Mouse (Mus musculus): ENCODE measurements around the gene Swap70. TPM values are rescaled to one million over a fixed set of nuclear protein-coding genes. Genes with fewer than 3 reads are reported as not detected.

The Swap70 gene
- polyA plus RNA-seq, 1 experiment from 2014 or later, result 9.6 TPM

DNA sequence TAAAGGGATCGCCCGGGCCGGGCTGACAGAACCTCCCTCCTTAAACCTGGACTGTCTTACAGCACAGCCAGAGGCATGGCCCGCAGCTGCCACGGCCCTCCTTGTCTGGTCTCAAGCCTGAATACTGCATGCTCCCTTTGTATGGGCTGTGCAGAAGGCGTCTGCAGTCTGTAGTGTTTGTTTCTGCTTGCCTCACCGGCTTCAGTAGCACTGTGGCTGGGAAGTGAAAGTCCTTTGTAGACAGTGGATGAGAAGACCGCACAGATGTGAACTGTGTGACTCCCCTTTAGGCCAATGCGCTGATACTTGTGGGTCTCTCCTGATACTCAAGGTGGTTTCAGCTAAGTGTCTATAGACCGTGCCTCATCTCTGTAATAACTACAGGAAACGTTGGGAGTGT lies 61.3 kb downstream of the Swap70 start:
- no peak for ATAC-seq (replicated peaks)
- Histone ChIP-seq H3K27me3 (replicated peaks) (no peaks in the 10 kb centered on the region), H3K36me3 (replicated peaks) (no peaks in the 10 kb centered on the region), H3K4me2 (no peak overlapping the region), H3K9ac (no peak overlapping the region), H3K27ac (no peak overlapping the region), H3K4me1 (no peaks in the 10 kb centered on the region), H3K9me3 (no peaks in the 10 kb centered on the region), H3K4me3 (no peak overlapping the region)
- WGBS, result 81% methylated on average over 11 of the region's 11 CpGs

GRCm38 (mm10) chr7:110283484-110284275 lies 62.2 kb downstream of the Swap70 start:
- Histone ChIP-seq H3K9ac (no peak overlapping the region), H3K27ac (no peak overlapping the region), H3K9me3 (no peaks in the 10 kb centered on the region), H3K4me2 (no peak overlapping the region), H3K27me3 (replicated peaks) (no peaks in the 10 kb centered on the region), H3K4me3 (no peak overlapping the region), H3K4me1 (no peaks in the 10 kb centered on the region), H3K36me3 (replicated peaks) (no peaks in the 10 kb centered on the region)
- WGBS, result 93% methylated on average over 6 of the region's 6 CpGs
- ATAC-seq (replicated peaks), result no peak

GRCm38 (mm10) chr7:110285076-110285848 lies 63.8 kb downstream of the Swap70 start:
- Histone ChIP-seq H3K27me3 (replicated peaks) (no peaks in the 10 kb centered on the region), H3K4me2 (no peak overlapping the region), H3K27ac (no peak overlapping the region), H3K36me3 (replicated peaks) (no peaks in the 10 kb centered on the region), H3K4me1 (no peaks in the 10 kb centered on the region), H3K4me3 (no peak overlapping the region), H3K9me3 (no peaks in the 10 kb centered on the region), H3K9ac (no peak overlapping the region)
- WGBS, result 92% methylated on average over 12 of the region's 12 CpGs
- no peak for ATAC-seq (replicated peaks)

- Histone ChIP-seq H3K9me3 (no peaks in the 10 kb centered on the region), H3K4me3 (no peak overlapping the region), H3K27ac (no peak overlapping the region), H3K9ac (no peak overlapping the region), H3K36me3 (replicated peaks) (no peaks in the 10 kb centered on the region), H3K27me3 (replicated peaks) (no peaks in the 10 kb centered on the region), H3K4me2 (no peak overlapping the region), H3K4me1 (no peaks in the 10 kb centered on the region)
- WGBS, result 71% methylated on average over 3 of the region's 3 CpGs
- ATAC-seq (replicated peaks), result no peak
Observed at GRCm38 (mm10) chr7:110285849-110286151, 64.3 kb downstream of the Swap70 start.

- H3K4me1 ChIP-seq, result no peaks in the 10 kb centered on the region
- no peaks in the 10 kb centered on the region for H3K9me3 ChIP-seq
- H3K4me3 ChIP-seq, result no peak overlapping the region
- no peak overlapping the region for H3K27ac ChIP-seq
- H3K27me3 ChIP-seq (replicated peaks), result no peaks in the 10 kb centered on the region
- ATAC-seq (replicated peaks), result no peak
- 83% methylated on average over 8 of the region's 8 CpGs for WGBS
- H3K9ac ChIP-seq, result no peak overlapping the region
- H3K36me3 ChIP-seq (replicated peaks), result no peaks in the 10 kb centered on the region
- H3K4me2 ChIP-seq, result no peak overlapping the region
Observed at GRCm38 (mm10) chr7:110286198-110286732, 64.8 kb downstream of the Swap70 start.

- H3K27ac ChIP-seq, result no peak overlapping the region
- H3K4me3 ChIP-seq, result no peak overlapping the region
- H3K4me2 ChIP-seq, result no peak overlapping the region
- ATAC-seq (replicated peaks), result peak; percentile 88
- no peaks in the 10 kb centered on the region for H3K27me3 ChIP-seq (replicated peaks)
- no peak overlapping the region for H3K9ac ChIP-seq
- 8% methylated on average over 12 of the region's 12 CpGs for WGBS
- H3K9me3 ChIP-seq, result no peaks in the 10 kb centered on the region
- H3K36me3 ChIP-seq (replicated peaks), result no peaks in the 10 kb centered on the region
- no peaks in the 10 kb centered on the region for H3K4me1 ChIP-seq
Observed at GRCm38 (mm10) chr7:110286838-110287475, 65.4 kb downstream of the Swap70 start.

DNA sequence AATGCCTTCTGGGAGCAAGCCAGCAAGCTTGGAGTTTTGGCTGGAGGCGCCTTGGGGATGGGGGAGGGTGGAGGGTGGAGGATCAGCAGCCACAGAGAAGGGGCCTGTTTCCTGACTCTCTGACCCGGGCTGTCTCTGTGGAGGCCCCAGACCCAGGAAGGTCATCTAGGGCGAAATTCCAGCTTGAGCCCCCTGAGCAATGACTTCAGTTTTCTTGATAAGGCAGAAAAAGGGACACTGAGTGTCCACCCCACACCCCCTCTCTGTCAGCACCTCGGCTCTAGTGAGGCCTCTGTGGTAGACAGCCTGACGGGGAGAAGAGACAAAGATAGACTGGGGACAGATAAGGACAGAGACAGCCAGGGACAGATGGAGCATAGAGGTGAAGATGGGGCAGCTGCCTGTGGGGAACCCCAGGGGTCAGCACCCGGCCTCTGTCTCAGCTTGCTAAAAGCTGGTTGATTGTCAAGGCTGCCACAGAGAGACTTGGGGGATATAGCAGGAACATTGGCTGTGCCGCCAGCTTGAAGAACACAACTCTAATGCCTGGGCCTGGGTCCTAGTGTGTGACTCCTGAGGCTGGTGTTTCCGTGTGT lies 66.1 kb downstream of the Swap70 start:
- Histone ChIP-seq H3K36me3 (replicated peaks) (no peaks in the 10 kb centered on the region), H3K9ac (no peak overlapping the region), H3K27ac (no peak overlapping the region), H3K9me3 (no peaks in the 10 kb centered on the region), H3K4me3 (no peak overlapping the region), H3K4me2 (no peak overlapping the region), H3K27me3 (replicated peaks) (no peaks in the 10 kb centered on the region), H3K4me1 (no peaks in the 10 kb centered on the region)
- ATAC-seq (replicated peaks), result no peak
- 70% methylated on average over 8 of the region's 8 CpGs for WGBS

GRCm38 (mm10) chr7:110288191-110288604 lies 66.7 kb downstream of the Swap70 start:
- Histone ChIP-seq H3K36me3 (replicated peaks) (no peaks in the 10 kb centered on the region), H3K4me3 (no peak overlapping the region), H3K4me1 (no peaks in the 10 kb centered on the region), H3K4me2 (no peak overlapping the region), H3K9me3 (no peaks in the 10 kb centered on the region), H3K27me3 (replicated peaks) (no peaks in the 10 kb centered on the region), H3K9ac (no peak overlapping the region), H3K27ac (no peak overlapping the region)
- 82% methylated on average over 4 of the region's 4 CpGs for WGBS
- no peak for ATAC-seq (replicated peaks)

DNA sequence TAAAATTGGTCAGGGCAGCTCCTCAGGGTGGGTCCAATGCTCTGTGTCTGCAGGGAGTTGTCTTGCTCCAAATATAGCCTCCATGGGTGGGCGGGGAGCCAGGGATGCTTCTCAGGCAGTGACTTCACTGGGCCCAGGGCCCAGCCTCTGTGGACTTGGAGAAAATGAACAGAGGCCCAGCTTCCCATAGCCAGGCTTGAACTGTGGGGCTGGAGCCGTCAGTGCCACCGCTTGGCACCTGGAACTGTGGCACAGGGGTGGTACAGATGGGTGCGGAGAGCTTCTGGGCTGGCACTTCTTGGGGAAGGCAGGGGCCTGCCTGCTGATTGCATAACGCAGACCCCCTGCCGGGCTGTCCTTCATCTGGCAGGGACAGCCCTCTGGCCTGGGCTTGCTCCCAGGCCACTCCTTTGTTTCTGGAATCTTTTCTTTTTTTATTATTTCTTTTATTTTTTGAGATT lies 67.2 kb downstream of the Swap70 start:
- no peak; the same call in 1 of the 2 replicates for ATAC-seq (replicated peaks)
- 68% methylated on average over 6 of the region's 6 CpGs for WGBS
- H3K27ac ChIP-seq, result no peak overlapping the region
- no peaks in the 10 kb centered on the region for H3K36me3 ChIP-seq (replicated peaks)
- no peaks in the 10 kb centered on the region for H3K9me3 ChIP-seq
- H3K4me3 ChIP-seq, result no peak overlapping the region
- H3K9ac ChIP-seq, result no peak overlapping the region
- no peaks in the 10 kb centered on the region for H3K4me1 ChIP-seq
- no peaks in the 10 kb centered on the region for H3K27me3 ChIP-seq (replicated peaks)
- no peak overlapping the region for H3K4me2 ChIP-seq

GRCm38 (mm10) chr7:110289647-110290046 lies 68.1 kb downstream of the Swap70 start:
- H3K9ac ChIP-seq, result no peak overlapping the region
- no peaks in the 10 kb centered on the region for H3K4me1 ChIP-seq
- no peaks in the 10 kb centered on the region for H3K9me3 ChIP-seq
- H3K27me3 ChIP-seq (replicated peaks), result no peaks in the 10 kb centered on the region
- H3K27ac ChIP-seq, result no peak overlapping the region
- ATAC-seq (replicated peaks), result no peak
- H3K4me3 ChIP-seq, result no peak overlapping the region
- 67% methylated on average over 4 of the region's 4 CpGs for WGBS
- H3K4me2 ChIP-seq, result no peak overlapping the region
- H3K36me3 ChIP-seq (replicated peaks), result no peaks in the 10 kb centered on the region

- no peaks in the 10 kb centered on the region for H3K4me1 ChIP-seq
- no peak overlapping the region for H3K4me3 ChIP-seq
- no peaks in the 10 kb centered on the region for H3K27me3 ChIP-seq (replicated peaks)
- no peak overlapping the region for H3K4me2 ChIP-seq
- no peak overlapping the region for H3K9ac ChIP-seq
- ATAC-seq (replicated peaks), result no peak
- WGBS, result 38% methylated on average over 17 of the region's 17 CpGs
- H3K36me3 ChIP-seq (replicated peaks), result no peaks in the 10 kb centered on the region
- H3K27ac ChIP-seq, result peak overlapping the region; percentile 2; the same call in 1 of the 2 replicates
- H3K9me3 ChIP-seq, result no peaks in the 10 kb centered on the region
Observed at GRCm38 (mm10) chr7:110296889-110297603, 75.5 kb downstream of the Swap70 start.

Measured in midbrain, embryonic 15.5 days (tissue).